Mouse (Mus musculus) adrenal gland, postnatal 10 days (tissue): ENCODE data around the gene C130073F10Rik. TPM values are rescaled to one million over a fixed set of nuclear protein-coding genes. Genes with fewer than 3 reads are reported as not detected.
A peak's percentile ranks its signal among the peaks of the same experiment; 100 is the strongest.
"Not testable (repeated sequence)": the region's sequence is repeated elsewhere in the genome, so short reads cannot be mapped to it uniquely, and the experiment has no call there.

Source experiments
- DNase-seq: peaks from one replicate; pipeline ENCODE4 v3.0.0; 2021; ENCODE audit warnings: mixed read lengths
- long read RNA-seq, 2 experiments: library from polyadenylated mRNA; stranded (forward); transcript quantifications; one replicate each; pipeline ENCODE4 v2.0.0; 2021
- total RNA-seq, 2 experiments: library from RNA; stranded (reverse); gene quantifications; 2 replicates each; pipeline ENCODE4 v1.2.3; 2021

C130073F10Rik gene
- not detected for total RNA-seq
- long read RNA-seq, experiment 1 = 0 reads
- long read RNA-seq, experiment 2 = 0 reads

DNA sequence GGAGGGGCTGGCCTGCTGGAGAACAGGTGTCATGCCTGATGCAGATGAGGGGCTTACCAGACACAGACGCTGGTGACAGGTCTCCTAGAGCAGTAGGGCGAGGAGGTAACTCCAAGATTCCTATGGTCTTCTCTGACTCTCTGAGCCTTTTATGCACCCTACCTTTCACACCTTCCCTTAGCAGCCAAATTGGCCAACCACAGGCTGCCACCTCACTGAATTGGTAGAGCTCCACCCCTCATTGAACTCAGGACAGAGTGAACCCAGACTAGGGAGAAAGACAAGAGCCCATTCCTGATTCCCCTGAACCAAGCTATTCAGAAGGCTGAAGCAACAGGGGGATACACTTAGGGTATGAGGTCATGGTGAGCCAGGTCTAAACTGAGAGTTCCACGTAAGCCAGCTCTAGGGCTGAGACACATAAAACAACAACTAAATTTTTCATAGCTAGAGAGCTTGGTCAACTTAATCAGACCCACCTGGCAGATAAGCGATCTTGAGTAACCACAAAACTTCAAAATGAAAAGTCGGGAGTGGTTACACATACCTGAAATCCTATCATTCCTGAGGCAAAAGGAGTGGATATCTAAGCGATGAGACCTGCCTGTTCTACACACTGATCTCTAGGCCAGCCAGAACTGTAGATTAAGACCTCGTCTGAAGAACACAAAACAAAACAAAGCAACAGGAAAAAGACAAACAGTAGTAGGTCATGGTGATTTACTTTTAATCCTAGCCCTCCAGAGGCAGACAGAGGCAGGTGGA lies at the start of gene C130073F10Rik:
TSS of gene C130073F10Rik (minus strand) at position 134 of the 765 bp plus-strand sequence.
- DNase-seq = no peak

DNA sequence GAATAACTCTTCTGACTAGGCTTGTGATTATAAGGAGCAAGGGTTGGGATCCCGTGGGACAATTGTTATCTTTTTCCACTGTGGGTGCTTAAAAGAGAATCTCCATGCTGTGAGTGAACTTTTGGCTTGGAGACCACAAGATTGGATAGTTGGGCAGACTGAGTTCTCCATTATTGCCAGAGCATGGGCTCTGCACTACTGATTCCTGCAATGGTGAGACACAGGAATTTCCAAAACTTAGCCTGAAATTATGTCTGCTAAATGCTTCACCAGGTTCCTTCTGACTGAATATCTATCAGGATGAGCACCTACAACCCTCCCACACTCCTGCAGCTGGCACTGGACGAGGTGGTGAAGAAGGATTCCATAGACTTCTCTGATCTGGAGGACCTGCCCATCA lies 46.5 kb upstream of the C130073F10Rik start, which contains the start of gene Gm12794:
TSS of gene Gm12794 (plus strand) at position 301 of the 400 bp plus-strand sequence.
- DNase-seq = not testable (repeated sequence)

DNA sequence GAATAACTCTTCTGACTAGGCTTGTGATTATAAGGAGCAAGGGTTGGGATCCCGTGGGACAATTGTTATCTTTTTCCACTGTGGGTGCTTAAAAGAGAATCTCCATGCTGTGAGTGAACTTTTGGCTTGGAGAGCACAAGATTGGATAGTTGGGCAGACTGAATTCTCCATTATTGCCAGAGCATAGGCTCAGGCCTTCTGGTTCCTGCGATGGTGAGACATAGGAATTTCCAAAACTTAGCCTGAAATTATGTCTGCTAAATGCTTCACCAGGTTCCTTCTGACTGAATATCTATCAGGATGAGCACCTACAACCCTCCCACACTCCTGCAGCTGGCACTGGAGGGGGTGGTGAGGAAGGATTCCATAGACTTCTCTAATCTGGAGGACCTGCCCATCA lies 15.2 kb upstream of the C130073F10Rik start, which contains the start of gene Gm12800:
TSS of gene Gm12800 (plus strand) at position 301 of the 400 bp plus-strand sequence.
- DNase-seq = not testable (repeated sequence)

DNA sequence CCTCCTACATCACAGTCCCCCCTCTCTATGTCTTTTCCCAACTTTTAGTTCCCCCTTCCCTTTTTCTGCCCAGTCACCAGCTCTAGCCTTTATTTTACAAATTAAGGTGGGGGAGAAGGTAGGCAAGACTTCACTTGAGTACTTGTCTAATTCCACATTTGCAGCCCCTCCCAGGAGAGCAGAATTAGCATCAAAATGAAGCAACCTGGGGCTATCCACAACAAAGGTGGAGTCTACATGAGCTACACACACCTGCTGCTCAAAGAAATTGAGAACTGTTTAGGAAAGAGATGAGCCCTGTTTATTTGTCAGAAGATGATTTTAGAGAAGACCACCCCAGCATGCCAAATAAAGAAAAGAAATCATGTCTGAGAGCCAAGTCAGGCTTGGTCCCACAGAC lies 4.2 kb downstream of the C130073F10Rik start:
- no peak for DNase-seq

DNA sequence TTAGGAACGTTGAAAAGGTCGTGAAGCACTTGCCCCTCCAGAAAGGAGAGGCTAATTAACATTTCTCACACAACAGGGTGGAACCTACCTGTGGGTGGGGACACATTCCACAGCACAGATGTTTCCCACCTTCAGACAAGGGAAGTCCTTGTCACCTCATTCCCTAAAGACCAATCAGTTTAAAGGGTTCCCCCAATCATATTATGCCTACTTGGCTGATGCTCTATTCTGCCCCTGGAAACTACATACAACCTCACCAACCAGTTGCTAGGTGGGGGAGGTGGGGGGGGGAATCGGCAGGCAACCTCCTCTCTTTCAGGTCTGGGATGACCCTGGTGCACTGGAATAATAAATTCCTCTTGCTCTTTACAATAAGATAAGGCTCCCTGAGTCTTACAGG lies 9.9 kb downstream of the C130073F10Rik start:
- no peak for DNase-seq

DNA sequence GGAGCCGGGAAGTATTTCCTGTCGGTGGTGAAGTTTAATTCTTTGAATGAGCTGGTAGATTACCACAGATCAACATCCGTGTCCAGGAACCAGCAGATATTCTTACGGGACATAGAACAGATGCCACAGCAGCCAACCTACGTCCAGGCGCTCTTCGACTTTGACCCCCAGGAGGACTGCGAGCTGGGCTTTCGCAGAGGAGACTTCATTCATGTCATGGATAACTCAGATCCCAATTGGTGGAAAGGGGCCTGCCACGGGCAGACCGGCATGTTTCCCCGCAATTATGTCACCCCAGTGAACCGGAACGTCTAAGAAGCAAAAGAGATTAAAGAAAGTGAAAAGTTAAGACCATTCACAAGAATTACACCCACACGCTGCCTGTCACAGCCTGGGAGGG lies 17.9 kb downstream of the C130073F10Rik start:
- DNase-seq = not testable (repeated sequence)

DNA sequence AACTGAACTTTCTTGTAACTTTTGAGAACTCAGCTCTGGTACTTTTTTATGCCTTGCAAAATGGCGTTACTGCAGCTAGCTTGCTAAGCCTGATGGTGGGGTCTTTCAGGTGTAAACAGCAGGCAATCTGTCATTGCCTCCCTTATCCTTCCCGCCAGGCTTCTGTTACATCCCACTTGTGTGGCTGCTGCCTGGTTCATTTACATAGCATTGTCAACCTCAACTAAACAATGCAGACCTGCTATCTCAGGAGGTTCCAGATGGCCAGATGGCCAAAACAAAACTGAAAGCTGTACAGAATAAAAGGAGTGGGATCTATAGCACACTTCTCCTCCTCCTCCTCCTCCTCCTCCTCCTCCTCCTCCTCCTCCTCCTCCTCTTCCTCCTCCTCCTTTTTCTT lies 21.6 kb downstream of the C130073F10Rik start:
- not testable (repeated sequence) for DNase-seq

DNA sequence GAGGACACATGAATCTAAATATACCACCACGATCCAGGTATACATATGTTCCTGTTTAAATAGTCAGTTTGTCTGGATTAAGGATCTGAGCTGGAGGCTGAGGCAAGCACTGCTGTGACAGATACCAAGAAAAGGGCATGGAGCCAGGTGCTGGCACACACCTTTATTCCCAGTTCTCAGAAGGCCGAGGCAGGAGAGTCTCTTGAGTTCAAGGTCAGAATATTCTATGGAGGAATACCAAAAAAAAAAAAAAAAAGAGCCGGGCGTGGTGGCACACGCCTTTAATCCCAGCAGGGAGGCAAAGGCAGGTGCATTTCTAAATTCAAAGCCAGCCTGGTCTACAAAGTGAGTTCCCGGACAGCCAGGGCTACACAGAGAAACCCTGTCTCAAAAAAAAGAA lies 31.3 kb downstream of the C130073F10Rik start:
- no peak for DNase-seq

DNA sequence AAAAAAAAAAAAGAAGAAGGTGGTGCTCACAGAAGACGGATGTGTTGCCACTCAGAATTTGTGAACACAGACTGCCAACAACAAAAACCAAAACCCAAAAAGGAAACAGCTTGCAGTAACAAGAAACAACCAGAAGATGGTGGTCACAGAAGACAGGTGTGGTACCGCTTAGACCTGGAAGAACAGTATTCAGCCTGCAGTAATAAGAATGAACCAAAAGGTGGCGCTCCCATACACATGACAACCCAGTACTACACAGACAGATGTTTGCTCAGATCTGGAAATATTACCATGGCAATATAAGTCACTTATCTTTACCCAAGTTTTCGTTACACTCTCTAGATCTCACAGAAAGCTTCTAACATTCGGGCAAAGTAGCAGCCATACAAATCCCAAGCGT lies 32.7 kb downstream of the C130073F10Rik start:
- DNase-seq = peak; percentile 15

DNA sequence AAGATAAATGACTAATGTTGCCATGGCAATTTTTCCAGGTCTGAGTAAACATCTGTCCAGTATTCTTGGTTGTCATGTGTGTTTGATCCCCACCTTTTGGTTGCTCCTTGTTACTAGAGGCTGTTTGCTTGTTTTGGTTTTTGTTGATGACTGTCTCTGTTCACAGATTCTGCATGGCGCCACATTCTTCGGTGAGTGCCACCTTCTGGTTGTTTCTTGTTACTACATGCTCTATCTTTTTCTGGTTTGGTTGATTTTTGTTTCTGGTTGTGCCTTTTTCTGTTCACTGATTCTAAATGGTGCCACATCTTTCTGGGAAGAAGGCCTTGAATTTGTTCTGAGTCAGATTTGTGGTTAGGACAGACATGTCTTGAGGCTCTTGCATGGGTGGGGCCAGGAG lies 42.7 kb downstream of the C130073F10Rik start:
- DNase-seq = no peak

DNA sequence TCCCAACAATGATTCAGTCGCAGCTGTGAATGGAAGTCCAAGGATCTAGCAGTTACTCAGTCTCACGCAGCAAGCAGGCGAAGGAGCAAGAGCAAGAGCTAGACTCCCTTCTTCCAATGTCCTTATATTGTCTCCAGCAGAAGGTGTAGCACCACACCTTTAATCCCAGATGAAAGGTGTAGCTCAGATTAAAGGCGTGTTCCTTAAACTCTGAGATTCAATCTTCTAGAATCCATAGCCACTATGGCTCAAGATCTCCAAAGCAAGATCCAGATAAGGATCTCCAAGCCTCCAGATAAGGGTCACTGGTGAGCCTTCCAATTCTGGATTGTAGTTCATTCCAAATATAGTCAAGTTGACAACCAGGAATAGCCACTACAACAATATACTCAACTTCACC lies 49.7 kb downstream of the C130073F10Rik start, which contains the start of gene B020004J07Rik:
TSS of gene B020004J07Rik (minus strand) at position 101 of the 400 bp plus-strand sequence.
- DNase-seq = not testable (repeated sequence)

Other genes starting within 250 kb of the C130073F10Rik start
- gene Leprot, start 246.1 kb downstream of the C130073F10Rik start, total RNA-seq = 10 to 100 TPM; 55.3 to 63.0 TPM
- gene Lepr, start 176.4 kb downstream of the C130073F10Rik start, total RNA-seq = 10 to 100 TPM; 14.8 to 29.4 TPM
- gene B020004J07Rik, start 49.8 kb downstream of the C130073F10Rik start, total RNA-seq = not detected
- gene Gm12800, start 15.3 kb upstream of the C130073F10Rik start, total RNA-seq = not detected
- not detected for gene Gm12794, start 46.6 kb upstream of the C130073F10Rik start, total RNA-seq
- not detected for gene Gm12790, start 87.3 kb upstream of the C130073F10Rik start, total RNA-seq
- gene Gm12789, start 92.8 kb upstream of the C130073F10Rik start, total RNA-seq = not detected
- gene Pde4b, start 193.8 kb upstream of the C130073F10Rik start, total RNA-seq = 10 to 100 TPM; 16.2 to 23.1 TPM